Mouse (Mus musculus): ENCODE measurements around the gene Kl. TPM values are rescaled to one million over a fixed set of nuclear protein-coding genes. Genes with fewer than 3 reads are reported as not detected.

Gene Kl
- total and polyA plus RNA-seq, 3 experiments = not detected

DNA sequence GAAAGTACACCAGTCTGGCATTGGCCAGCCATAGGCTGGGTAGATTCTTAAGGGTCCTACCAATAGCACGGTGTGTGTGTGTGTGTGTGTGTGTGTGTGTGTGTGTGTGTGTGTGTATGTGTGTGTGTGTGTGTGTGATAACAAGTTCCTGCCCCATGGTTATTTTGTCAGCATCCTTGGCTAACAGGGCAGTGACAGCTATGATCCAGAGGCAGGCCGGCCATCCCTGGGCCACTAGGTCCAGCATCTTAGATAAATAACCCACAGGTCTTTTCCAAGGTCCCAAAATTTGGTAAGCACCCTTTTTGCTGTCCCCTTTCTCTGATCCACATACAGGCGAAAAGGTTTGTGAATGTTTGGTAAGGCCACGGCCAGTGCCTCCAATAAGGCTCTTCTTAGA, 49.6 kb downstream of the Kl start:
- no peak overlapping the region for H3K27ac ChIP-seq (ENCODE audit: insufficient read depth, low read depth)
- H3K4me1 ChIP-seq (ENCODE audit: control insufficient read depth in 1 of 2, insufficient read depth in 2 of 2) = peaks cover 0 to 5% of the 10 kb centered on the region in 2 experiments; a peak in 2 of 4 replicates
- no peak overlapping the region for H3K9ac ChIP-seq (ENCODE audit: insufficient read depth, low read depth)
- no peaks in the 10 kb centered on the region for H3K36me3 ChIP-seq (replicated peaks in 1 of 2; ENCODE audit: control insufficient read depth in 1 of 2, insufficient read depth in 1 of 2, low read length in 1 of 2)
- DNase-seq (ENCODE audit: extremely low read depth) = no peak
- no peak overlapping the region for H3K4me2 ChIP-seq (ENCODE audit: insufficient read depth, low read depth, poor library complexity, severe bottlenecking)
- TF ChIP-seq MAZ (IDR thresholded peaks at IDR 0.05; ENCODE audit: low read depth, low read length) = no peak
- no peak for TF ChIP-seq RAD21 (IDR thresholded peaks at IDR 0.05; ENCODE audit: low read depth, low read length)
- TF ChIP-seq MYC (IDR thresholded peaks at IDR 0.05; ENCODE audit: low read depth, low read length) = no peak
- no peak for TF ChIP-seq ZNF384 (IDR thresholded peaks at IDR 0.05; ENCODE audit: low read depth, low read length)
- no peak for TF ChIP-seq NELFE (IDR thresholded peaks at IDR 0.05; ENCODE audit: low read depth, low read length)
- TF ChIP-seq HCFC1 (IDR thresholded peaks at IDR 0.05; ENCODE audit: low read depth, low read length) = no peak
- TF ChIP-seq UBTF (IDR thresholded peaks at IDR 0.05; ENCODE audit: low read depth, low read length) = no peak
- TF ChIP-seq ELF1 (IDR thresholded peaks at IDR 0.05; ENCODE audit: low read depth, low read length) = no peak
- in situ Hi-C loops (cut with MboI; ENCODE audit: low pct_ligation_motif_present, low pct_unique_long_range_greater_than_20kb, low sequenced_read_pairs) (no loop called here), dilution Hi-C loops (cut with MboI; ENCODE audit: extremely low pct_ligation_motif_present, extremely low pct_unique_long_range_greater_than_20kb, low sequenced_read_pairs) (no loop called here)
- no peaks in the 10 kb centered on the region for H3K27me3 ChIP-seq (replicated peaks)
- no peaks in the 10 kb centered on the region for H3K79me2 ChIP-seq (replicated peaks; ENCODE audit: control insufficient read depth, extremely low read depth, insufficient read depth, poor library complexity, severe bottlenecking)
- H3K9me3 ChIP-seq (replicated peaks; ENCODE audit: low read length) = no peaks in the 10 kb centered on the region
- H3K4me3 ChIP-seq (replicated peaks in 1 of 3; ENCODE audit: low read depth in 2 of 3, low read length in 2 of 3, poor library complexity in 1 of 3) = no peak overlapping the region

DNA sequence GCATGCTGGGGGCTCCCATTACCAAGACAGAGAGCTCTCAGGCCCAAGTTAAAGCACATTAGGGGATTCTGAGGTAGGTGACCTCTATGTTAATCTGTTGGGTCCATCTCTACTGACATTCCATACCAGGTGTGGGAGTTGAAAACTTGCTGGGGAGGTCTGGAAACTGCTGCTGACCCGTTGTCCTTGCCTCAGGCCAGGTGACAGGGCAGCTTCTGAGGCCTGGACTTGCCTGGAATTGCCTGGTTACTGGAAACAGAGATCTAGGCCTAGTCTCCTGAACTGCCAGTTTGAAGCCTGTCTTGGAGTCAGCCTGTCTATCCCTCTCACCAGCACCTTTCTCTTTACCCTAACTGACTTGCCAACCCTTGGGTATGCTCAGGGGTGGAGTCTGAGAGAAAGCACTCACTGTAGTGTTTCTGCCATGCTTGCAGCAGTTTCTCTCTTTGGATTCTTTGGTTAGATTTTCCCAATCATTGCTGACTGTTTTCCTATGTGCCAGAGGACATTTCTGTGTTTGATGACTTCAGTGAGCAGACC, 51.9 kb downstream of the Kl start:
- no peaks in the 10 kb centered on the region for H3K79me2 ChIP-seq (replicated peaks; ENCODE audit: control insufficient read depth, extremely low read depth, insufficient read depth, poor library complexity, severe bottlenecking)
- H3K4me3 ChIP-seq (replicated peaks in 1 of 3; ENCODE audit: low read depth in 2 of 3, low read length in 2 of 3, poor library complexity in 1 of 3) = no peak overlapping the region
- H3K4me2 ChIP-seq (ENCODE audit: insufficient read depth, low read depth, poor library complexity, severe bottlenecking) = no peak overlapping the region
- no peaks in the 10 kb centered on the region for H3K36me3 ChIP-seq (replicated peaks in 1 of 2; ENCODE audit: control insufficient read depth in 1 of 2, insufficient read depth in 1 of 2, low read length in 1 of 2)
- no peaks in the 10 kb centered on the region for H3K27me3 ChIP-seq (replicated peaks)
- dilution Hi-C loops (cut with MboI; ENCODE audit: extremely low pct_ligation_motif_present, extremely low pct_unique_long_range_greater_than_20kb, low sequenced_read_pairs) = no loop called here
- H3K9ac ChIP-seq (ENCODE audit: insufficient read depth, low read depth) = no peak overlapping the region
- TF ChIP-seq HCFC1 (IDR thresholded peaks at IDR 0.05; ENCODE audit: low read depth, low read length) (no peak), TCF12 (IDR thresholded peaks at IDR 0.05; ENCODE audit: low read depth, low read length) (no peak), USF1 (IDR thresholded peaks at IDR 0.05; ENCODE audit: low read depth, low read length) (no peak), NELFE (IDR thresholded peaks at IDR 0.05; ENCODE audit: low read depth, low read length) (no peak)
- DNase-seq (ENCODE audit: extremely low read depth) = no peak
- no peak overlapping the region for H3K27ac ChIP-seq (ENCODE audit: insufficient read depth, low read depth)
- H3K9me3 ChIP-seq (replicated peaks; ENCODE audit: low read length) = no peaks in the 10 kb centered on the region
- in situ Hi-C loops (cut with MboI; ENCODE audit: low pct_ligation_motif_present, low pct_unique_long_range_greater_than_20kb, low sequenced_read_pairs) = no loop called here
- H3K4me1 ChIP-seq (ENCODE audit: control insufficient read depth in 1 of 2, insufficient read depth in 2 of 2) = peaks cover 0 to 5% of the 10 kb centered on the region in 2 experiments; a peak in 2 of 4 replicates

DNA sequence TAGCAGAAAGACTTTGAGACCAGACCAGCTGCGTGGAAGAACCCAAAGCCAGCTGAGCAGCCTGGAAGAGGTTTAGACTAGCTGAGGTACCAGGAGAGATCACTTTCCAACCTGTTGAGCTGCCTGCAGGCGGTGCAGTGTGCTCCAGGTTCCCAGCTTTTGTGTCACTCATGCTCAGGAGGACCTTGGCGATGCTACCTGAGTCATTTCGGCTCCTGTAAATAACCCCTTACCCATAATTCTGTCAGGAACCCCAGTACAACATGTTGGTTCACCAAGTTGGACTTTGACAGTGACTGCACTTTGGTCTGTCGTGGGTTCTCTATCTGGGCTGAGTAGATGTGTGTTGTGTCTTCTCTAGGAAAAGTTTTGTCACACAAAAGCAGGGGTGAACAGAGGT, 66.0 kb downstream of the Kl start:
- no peak overlapping the region for H3K4me3 ChIP-seq (replicated peaks in 1 of 3; ENCODE audit: low read depth in 2 of 3, low read length in 2 of 3, poor library complexity in 1 of 3)
- H3K27me3 ChIP-seq (replicated peaks) = peaks cover under 1% of the 10 kb centered on the region
- dilution Hi-C loops (cut with MboI; ENCODE audit: extremely low pct_ligation_motif_present, extremely low pct_unique_long_range_greater_than_20kb, low sequenced_read_pairs) = no loop called here
- no peak overlapping the region for H3K4me2 ChIP-seq (ENCODE audit: insufficient read depth, low read depth, poor library complexity, severe bottlenecking)
- H3K36me3 ChIP-seq (replicated peaks in 1 of 2; ENCODE audit: control insufficient read depth in 1 of 2, insufficient read depth in 1 of 2, low read length in 1 of 2) = no peaks in the 10 kb centered on the region
- TF ChIP-seq CTCF (conservative IDR thresholded peaks at IDR 0.05 in 1 of 2, IDR thresholded peaks at IDR 0.05 in 1 of 2; ENCODE audit: low read depth in 2 of 2, low read length in 2 of 2) (no peak), SIN3A (IDR thresholded peaks at IDR 0.05; ENCODE audit: low read length) (no peak), SMC3 (IDR thresholded peaks at IDR 0.05; ENCODE audit: low read depth, low read length) (no peak), POLR2A (IDR thresholded peaks at IDR 0.05; ENCODE audit: low read depth, low read length) (no peak), ELF1 (IDR thresholded peaks at IDR 0.05; ENCODE audit: low read depth, low read length) (no peak), NRF1 (IDR thresholded peaks at IDR 0.05; ENCODE audit: low read depth, low read length) (no peak), MAFK (IDR thresholded peaks at IDR 0.05; ENCODE audit: insufficient replicate concordance, low read length) (no peak)
- H3K79me2 ChIP-seq (replicated peaks; ENCODE audit: control insufficient read depth, extremely low read depth, insufficient read depth, poor library complexity, severe bottlenecking) = no peaks in the 10 kb centered on the region
- in situ Hi-C loops (cut with MboI; ENCODE audit: low pct_ligation_motif_present, low pct_unique_long_range_greater_than_20kb, low sequenced_read_pairs) = no loop called here
- H3K4me1 ChIP-seq (ENCODE audit: control insufficient read depth in 1 of 2, insufficient read depth in 2 of 2) = no peaks in the 10 kb centered on the region
- DNase-seq (ENCODE audit: extremely low read depth) = no peak
- no peak overlapping the region for H3K9ac ChIP-seq (ENCODE audit: insufficient read depth, low read depth)
- no peak overlapping the region for H3K27ac ChIP-seq (ENCODE audit: insufficient read depth, low read depth)
- peaks cover 2% of the 10 kb centered on the region for H3K9me3 ChIP-seq (replicated peaks; ENCODE audit: low read length)
